Mouse (Mus musculus) CH12.LX (cell line): ENCODE data around the gene Tmem158. TPM values are rescaled to one million over a fixed set of nuclear protein-coding genes. Genes with fewer than 3 reads are reported as not detected.

Experiments used
- DNase-seq: peaks from one replicate; pipeline ENCODE4 v3.0.0-alpha.2; 2013; ENCODE audit errors: extremely low read depth
- H3K27ac ChIP-seq: 2 replicates; pipeline ENCODE4 v1.5.1; 2012; ENCODE audit warnings: low read depth, mild to moderate bottlenecking, control low read depth, moderate library complexity; ENCODE audit not compliant: insufficient read depth
- H3K27me3 ChIP-seq: replicated peaks from 2 replicates; pipeline ENCODE3; 2012; ENCODE audit warnings: inconsistent platforms
- H3K36me3 ChIP-seq, 2 experiments: replicated peaks in 1 of 2; 2 replicates each; pipeline versions ENCODE3 to v1.6.1; 2012; ENCODE audit warnings: inconsistent platforms in 1 of 2, low read length in 1 of 2, mild to moderate bottlenecking in 1 of 2, mixed read lengths in 1 of 2, moderate library complexity in 1 of 2; ENCODE audit not compliant: control insufficient read depth in 1 of 2, insufficient read depth in 1 of 2
- H3K4me1 ChIP-seq, 2 experiments: 2 replicates each; pipeline ENCODE4 v1.6.1; 2012; ENCODE audit warnings: inconsistent platforms in 1 of 2, moderate library complexity in 1 of 2; ENCODE audit not compliant: insufficient read depth in 2 of 2, control insufficient read depth in 1 of 2
- H3K4me2 ChIP-seq: 2 replicates; pipeline ENCODE4 v1.6.1; 2012; ENCODE audit warnings: low read depth, mild to moderate bottlenecking, control low read depth; ENCODE audit not compliant: poor library complexity, insufficient read depth, severe bottlenecking
- H3K4me3 ChIP-seq, 3 experiments: fragments of 150-350 bp in 1 of 3; sonication (generic) in 1 of 3; replicated peaks in 1 of 3; 2 replicates each; pipeline versions ENCODE3 to v1.5.1; 2011 to 2012; ENCODE audit warnings: low read depth in 2 of 3, low read length in 2 of 3, mild to moderate bottlenecking in 2 of 3, moderate library complexity in 2 of 3, control low read depth in 1 of 3, improper control_type of control experiment in 1 of 3, inconsistent platforms in 1 of 3, mixed read lengths in 1 of 3; ENCODE audit not compliant: poor library complexity in 1 of 3
- H3K79me2 ChIP-seq: replicated peaks from 2 replicates; pipeline ENCODE4 v1.6.1; 2012; ENCODE audit warnings: mild to moderate bottlenecking, moderate library complexity; ENCODE audit not compliant: control insufficient read depth, poor library complexity, insufficient read depth, severe bottlenecking; ENCODE audit errors: extremely low read depth
- H3K9ac ChIP-seq: 2 replicates; pipeline ENCODE4 v1.6.1; 2012; ENCODE audit warnings: low read depth, mild to moderate bottlenecking, control low read depth, moderate library complexity; ENCODE audit not compliant: insufficient read depth
- H3K9me3 ChIP-seq: replicated peaks from 2 replicates; pipeline ENCODE3; 2012; ENCODE audit warnings: low read length, inconsistent platforms, mixed read lengths
- CHD2 ChIP-seq: IDR thresholded peaks from 2 replicates; pipeline ENCODE4 v1.6.1; 2011; ENCODE audit warnings: low read length, improper control_type of control experiment
- ELF1 ChIP-seq: IDR thresholded peaks from 2 replicates; pipeline ENCODE4 v1.6.1; 2014; ENCODE audit warnings: low read depth, mild to moderate bottlenecking, inconsistent platforms, low read length, improper control_type of control experiment
- JUN ChIP-seq: IDR thresholded peaks from 2 replicates; pipeline ENCODE4 v1.6.1; 2011; ENCODE audit warnings: low read depth, mild to moderate bottlenecking, low read length, improper control_type of control experiment, moderate library complexity; ENCODE audit not compliant: insufficient read depth
- JUND ChIP-seq: conservative IDR thresholded peaks from 2 replicates; pipeline ENCODE4 v1.6.1; 2011; ENCODE audit warnings: low read depth, low read length, improper control_type of control experiment
- MAX ChIP-seq: IDR thresholded peaks from 2 replicates; pipeline ENCODE4 v1.6.1; 2011; ENCODE audit warnings: low read length, improper control_type of control experiment
- NRF1 ChIP-seq: IDR thresholded peaks from 2 replicates; pipeline ENCODE4 v1.6.1; 2014; ENCODE audit warnings: low read depth, mild to moderate bottlenecking, inconsistent platforms, low read length, improper control_type of control experiment, moderate library complexity
- POLR2A ChIP-seq: IDR thresholded peaks from 2 replicates; pipeline ENCODE4 v1.6.1; 2011; ENCODE audit warnings: low read depth, mild to moderate bottlenecking, improper control_type of control experiment, low read length
- SIN3A ChIP-seq: IDR thresholded peaks from 2 replicates; pipeline ENCODE4 v1.6.1; 2012; ENCODE audit warnings: low read length, improper control_type of control experiment, inconsistent platforms
- UBTF ChIP-seq: IDR thresholded peaks from 2 replicates; pipeline ENCODE4 v1.6.1; 2012; ENCODE audit warnings: low read depth, mild to moderate bottlenecking, inconsistent platforms, low read length, improper control_type of control experiment, moderate library complexity
- USF2 ChIP-seq: conservative IDR thresholded peaks from 2 replicates; pipeline ENCODE4 v1.6.1; 2011; ENCODE audit warnings: low read depth, low read length, improper control_type of control experiment
- ZMIZ1 ChIP-seq: IDR thresholded peaks from 2 replicates; pipeline ENCODE4 v1.6.1; 2012; ENCODE audit warnings: low read depth, mild to moderate bottlenecking, inconsistent platforms, low read length, improper control_type of control experiment
- dilution Hi-C: fragments of 300-500 bp; cut with MboI; formaldehyde crosslinking; loops from 2 replicates; pipeline ENCODE4 v1.14.3; 2020; ENCODE audit warnings: low sequenced_read_pairs; ENCODE audit not compliant: extremely low pct_unique_long_range_greater_than_20kb, extremely low pct_ligation_motif_present
- in situ Hi-C: fragments of 300-500 bp; cut with MboI; formaldehyde crosslinking; loops from 3 replicates; pipeline ENCODE4 v1.14.3; 2019; ENCODE audit warnings: low sequenced_read_pairs, low pct_ligation_motif_present, low pct_unique_long_range_greater_than_20kb, mixed read lengths
- polyA plus RNA-seq: library from polyadenylated mRNA; unstranded; fragments of >175 nt; gene quantifications from 2 replicates; pipeline ENCODE4 v1.2.1, GENCODE M21; 2012; ENCODE audit warnings: low read depth; ENCODE audit not compliant: insufficient read length
- total RNA-seq, 2 experiments: library from RNA; depleted of rRNA; stranded (reverse); fragments of 300-350 nt in 1 of 2; fragments of >200 nt in 1 of 2; gene quantifications; 2 replicates each; pipeline ENCODE4 v1.2.3; 2012 to 2014

Gene Tmem158
- total and polyA plus RNA-seq, 3 experiments: 2.1 to 7.3 (median 2.4) TPM

DNA sequence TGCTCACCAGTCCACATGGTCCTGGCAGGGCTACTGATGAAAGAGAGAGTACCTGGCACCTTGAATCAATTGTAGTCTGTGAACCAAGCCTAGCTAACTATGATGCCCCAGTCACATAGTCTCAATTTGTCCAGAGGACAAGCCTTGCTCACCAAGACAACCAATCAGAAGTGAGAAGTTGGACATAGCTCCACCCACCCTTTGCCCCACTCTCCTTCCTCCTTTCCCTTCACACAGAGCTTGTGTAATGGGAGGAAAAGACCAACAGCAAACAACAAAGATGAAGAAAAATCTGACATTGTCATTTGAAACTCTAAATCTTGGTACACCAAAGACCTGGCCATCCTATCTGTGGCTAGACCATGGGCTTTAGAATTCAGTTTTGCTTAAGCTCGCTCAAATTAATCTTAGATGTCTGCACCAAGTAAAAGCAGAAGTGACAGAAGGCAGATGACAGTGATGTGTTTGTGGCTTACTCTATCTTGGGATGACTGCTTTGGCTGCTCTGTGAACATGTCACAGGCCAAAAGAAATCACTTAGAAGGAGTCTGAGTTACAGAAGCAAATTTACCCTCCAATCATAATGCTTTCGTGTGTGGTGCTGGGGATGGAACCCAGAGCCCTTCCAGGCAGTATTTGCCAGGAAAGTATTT is 9.5 kb upstream of the Tmem158 start:
- dilution Hi-C loops (no loop called here), in situ Hi-C loops (no loop called here)
- H3K4me1 ChIP-seq: peaks cover 0 to 11% of the 10 kb centered on the region in 2 experiments; a peak in 2 of 4 replicates
- peak; percentile 82 for DNase-seq
- TF ChIP-seq CHD2 (no peak), MAX (0 out of 2 replicates have a peak, but pooled peaks have one; percentile 20)
- peak overlapping the region in 1 of 3 experiments; percentile 32 for H3K4me3 ChIP-seq
- H3K27ac ChIP-seq: no peak overlapping the region
- H3K9me3 ChIP-seq: no peaks in the 10 kb centered on the region
- H3K4me2 ChIP-seq: no peak overlapping the region
- H3K27me3 ChIP-seq: peaks cover 5% of the 10 kb centered on the region
- no peak overlapping the region for H3K9ac ChIP-seq
- H3K79me2 ChIP-seq: no peaks in the 10 kb centered on the region
- H3K36me3 ChIP-seq: no peaks in the 10 kb centered on the region

DNA sequence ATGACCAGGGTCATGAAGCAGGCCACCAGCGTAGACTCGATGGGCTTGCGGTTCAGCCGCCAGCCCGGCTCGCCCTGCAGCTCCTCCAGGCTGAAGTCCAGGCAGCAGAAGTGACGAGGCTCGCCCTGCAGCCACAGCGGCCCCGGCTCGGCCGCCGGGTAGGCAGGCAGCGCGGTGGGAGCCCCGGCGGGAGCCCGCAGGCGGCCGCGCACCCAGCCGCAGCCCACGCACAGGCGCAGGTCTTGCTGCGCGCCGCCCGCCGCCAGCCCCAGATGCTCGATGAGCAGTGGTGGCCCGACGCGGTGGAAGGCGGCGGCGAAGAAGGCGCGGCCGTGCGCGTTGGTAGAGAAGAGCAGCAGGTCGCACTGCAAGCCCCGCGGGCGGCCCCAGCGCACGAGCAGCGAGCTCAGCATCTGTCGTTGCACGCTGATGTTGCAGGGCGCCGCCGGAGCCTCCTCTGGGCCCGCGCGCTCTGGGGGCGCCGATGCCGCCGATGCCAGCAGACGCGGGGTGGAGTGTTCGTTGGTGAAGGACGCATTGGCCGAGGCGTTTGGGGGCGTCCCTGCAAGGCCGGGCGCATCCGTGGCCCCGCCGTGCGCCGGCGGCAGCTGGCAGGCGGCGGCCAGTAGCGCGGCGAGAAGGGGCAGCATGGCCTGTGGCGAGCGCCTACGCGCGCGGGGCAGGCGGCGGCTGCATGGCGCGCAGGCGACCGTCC is 511 bp downstream of the Tmem158 start:
- peak; percentile 27 for TF ChIP-seq UBTF
- TF ChIP-seq ELF1: 0 out of 2 replicates have a peak, but pooled peaks have one; percentile 14
- TF ChIP-seq USF2: no peak
- TF ChIP-seq NRF1: peak; percentile 52
- peak; percentile 43; the same call in 1 of the 2 replicates for TF ChIP-seq MAX
- TF ChIP-seq POLR2A: no peak
- TF ChIP-seq ZMIZ1: 0 out of 2 replicates have a peak, but pooled peaks have one; percentile 12
- TF ChIP-seq SIN3A: peak; percentile 35; the same call in 1 of the 2 replicates
- TF ChIP-seq JUND: no peak
- no peak for TF ChIP-seq JUN
- H3K4me3 ChIP-seq: peak overlapping the region; percentile 63 to 82 (median 64)
- peak overlapping the region; percentile 51; the same call in 1 of the 2 replicates for H3K9ac ChIP-seq
- H3K36me3 ChIP-seq: no peaks in the 10 kb centered on the region
- dilution Hi-C loops: no loop called here
- no peaks in the 10 kb centered on the region for H3K79me2 ChIP-seq
- H3K4me1 ChIP-seq: no peaks in the 10 kb centered on the region; a peak in 1 of 4 replicates
- H3K4me2 ChIP-seq: peak overlapping the region; percentile 52
- no peaks in the 10 kb centered on the region for H3K9me3 ChIP-seq
- in situ Hi-C loops: loop anchor here (5.0 to 10.0 kb wide), 3 partner anchors 98 to 265 kb away; partner anchors contain the start of gene Sacm1l
- peaks cover 51% of the 10 kb centered on the region for H3K27me3 ChIP-seq
- H3K27ac ChIP-seq: no peak overlapping the region
- DNase-seq: peak; percentile 65
